Mouse (Mus musculus): ENCODE measurements at regions not wholly inside any gene's neighbourhood (a gene's known extent, or its start where the extent isn't known, plus 50 kb on each side); places are given as distances from the start of the nearest gene placed in this dataset.

- Histone ChIP-seq H3K4me2 (ENCODE audit: low read depth) (no peak overlapping the region), H3K79me2 (ENCODE audit: control insufficient read depth, insufficient read depth) (no peaks in the 10 kb centered on the region), H3K27me3 (ENCODE audit: control insufficient read depth, insufficient read depth, insufficient read length) (no peaks in the 10 kb centered on the region), H3K4me3 (no peak overlapping the region), H3ac (ENCODE audit: control insufficient read depth, insufficient read length) (no peak overlapping the region), H3K36me3 (ENCODE audit: control insufficient read depth, insufficient read depth) (no peaks in the 10 kb centered on the region)
- no peak for TF ChIP-seq MAX (IDR thresholded peaks at IDR 0.05; ENCODE audit: low read depth)
- no peak for TF ChIP-seq MYOG (IDR thresholded peaks at IDR 0.05; ENCODE audit: control insufficient read depth in 1 of 3, insufficient read depth in 1 of 3, insufficient read length in 2 of 3, low read depth in 2 of 3)
- TF ChIP-seq MYOD1 (IDR thresholded peaks at IDR 0.05; ENCODE audit: control insufficient read depth in 1 of 3, insufficient read length in 2 of 3, low read depth in 2 of 3) = no peak
- TF ChIP-seq REST (IDR thresholded peaks at IDR 0.05; ENCODE audit: insufficient read depth, insufficient read length) = no peak
- TF ChIP-seq TCF12 (IDR thresholded peaks at IDR 0.05; ENCODE audit: insufficient read depth, poor library complexity, severe bottlenecking) = no peak
- TF ChIP-seq TCF3 (IDR thresholded peaks at IDR 0.05; ENCODE audit: insufficient read length, low read depth) = no peak
- no peak for TF ChIP-seq POLR2AphosphoS2 (IDR thresholded peaks at IDR 0.05; ENCODE audit: insufficient read length, low read depth)
- TF ChIP-seq USF1 (IDR thresholded peaks at IDR 0.05; ENCODE audit: low read depth) = no peak
- no peak for TF ChIP-seq E2F4 (IDR thresholded peaks at IDR 0.05; ENCODE audit: insufficient read depth)
- no peak for TF ChIP-seq POLR2A (IDR thresholded peaks at IDR 0.05; ENCODE audit: insufficient read length, low read depth)
- no peak for TF ChIP-seq CEBPB (IDR thresholded peaks at IDR 0.05; ENCODE audit: insufficient read depth, poor library complexity, severe bottlenecking)
- no peak for TF ChIP-seq SRF (IDR thresholded peaks at IDR 0.05; ENCODE audit: control insufficient read depth, insufficient read length, low read depth)
Observed at GRCm38 (mm10) chr15:63341730-63342129, 503.2 kb downstream of the Gsdmc2 start.

GRCm38 (mm10) chr15:63340322-63341060 is 504.5 kb downstream of the Gsdmc2 start:
- Histone ChIP-seq H3K4me2 (ENCODE audit: low read depth) (peak overlapping the region; percentile 16), H3K36me3 (ENCODE audit: control insufficient read depth, insufficient read depth) (no peaks in the 10 kb centered on the region), H3K79me2 (ENCODE audit: control insufficient read depth, insufficient read depth) (no peaks in the 10 kb centered on the region), H3K27me3 (ENCODE audit: control insufficient read depth, insufficient read depth, insufficient read length) (no peaks in the 10 kb centered on the region), H3ac (ENCODE audit: control insufficient read depth, insufficient read length) (no peak overlapping the region), H3K4me3 (no peak overlapping the region)
- 0 out of 2 replicates have a peak, but pooled peaks have one; percentile 1 for TF ChIP-seq CEBPB (IDR thresholded peaks at IDR 0.05; ENCODE audit: insufficient read depth, poor library complexity, severe bottlenecking)
- no peak for TF ChIP-seq TCF3 (IDR thresholded peaks at IDR 0.05; ENCODE audit: insufficient read length, low read depth)
- TF ChIP-seq USF1 (IDR thresholded peaks at IDR 0.05; ENCODE audit: low read depth) = no peak

GRCm38 (mm10) chr15:63319666-63320065 is 525.3 kb downstream of the Gsdmc2 start:
- Histone ChIP-seq H3ac (ENCODE audit: control insufficient read depth, insufficient read length) (no peak overlapping the region), H3K79me2 (ENCODE audit: control insufficient read depth, insufficient read depth) (no peaks in the 10 kb centered on the region), H3K36me3 (ENCODE audit: control insufficient read depth, insufficient read depth) (no peaks in the 10 kb centered on the region), H3K4me3 (no peak overlapping the region), H3K4me2 (ENCODE audit: low read depth) (no peak overlapping the region), H3K27me3 (ENCODE audit: control insufficient read depth, insufficient read depth, insufficient read length) (no peaks in the 10 kb centered on the region)
- no peak for TF ChIP-seq POLR2AphosphoS2 (IDR thresholded peaks at IDR 0.05; ENCODE audit: insufficient read length, low read depth)
- TF ChIP-seq SRF (IDR thresholded peaks at IDR 0.05; ENCODE audit: control insufficient read depth, insufficient read length, low read depth) = no peak
- TF ChIP-seq MAX (IDR thresholded peaks at IDR 0.05; ENCODE audit: low read depth) = no peak
- TF ChIP-seq E2F4 (IDR thresholded peaks at IDR 0.05; ENCODE audit: insufficient read depth) = no peak
- TF ChIP-seq MYOG (IDR thresholded peaks at IDR 0.05; ENCODE audit: control insufficient read depth in 1 of 3, insufficient read depth in 1 of 3, insufficient read length in 2 of 3, low read depth in 2 of 3) = no peak
- no peak for TF ChIP-seq USF1 (IDR thresholded peaks at IDR 0.05; ENCODE audit: low read depth)
- no peak for TF ChIP-seq TCF12 (IDR thresholded peaks at IDR 0.05; ENCODE audit: insufficient read depth, poor library complexity, severe bottlenecking)
- no peak for TF ChIP-seq MYOD1 (IDR thresholded peaks at IDR 0.05; ENCODE audit: control insufficient read depth in 1 of 3, insufficient read length in 2 of 3, low read depth in 2 of 3)
- no peak for TF ChIP-seq POLR2A (IDR thresholded peaks at IDR 0.05; ENCODE audit: insufficient read length, low read depth)
- TF ChIP-seq TCF3 (IDR thresholded peaks at IDR 0.05; ENCODE audit: insufficient read length, low read depth) = no peak
- TF ChIP-seq REST (IDR thresholded peaks at IDR 0.05; ENCODE audit: insufficient read depth, insufficient read length) = no peak
- no peak for TF ChIP-seq CEBPB (IDR thresholded peaks at IDR 0.05; ENCODE audit: insufficient read depth, poor library complexity, severe bottlenecking)

GRCm38 (mm10) chr15:63310426-63310825 is 534.6 kb downstream of the Gsdmc2 start:
- Histone ChIP-seq H3K4me3 (no peak overlapping the region), H3K79me2 (ENCODE audit: control insufficient read depth, insufficient read depth) (no peaks in the 10 kb centered on the region), H3ac (ENCODE audit: control insufficient read depth, insufficient read length) (no peak overlapping the region), H3K36me3 (ENCODE audit: control insufficient read depth, insufficient read depth) (no peaks in the 10 kb centered on the region), H3K4me2 (ENCODE audit: low read depth) (no peak overlapping the region), H3K27me3 (ENCODE audit: control insufficient read depth, insufficient read depth, insufficient read length) (no peaks in the 10 kb centered on the region)
- TF ChIP-seq MYOG (IDR thresholded peaks at IDR 0.05; ENCODE audit: control insufficient read depth in 1 of 3, insufficient read depth in 1 of 3, insufficient read length in 2 of 3, low read depth in 2 of 3) = no peak
- no peak for TF ChIP-seq CEBPB (IDR thresholded peaks at IDR 0.05; ENCODE audit: insufficient read depth, poor library complexity, severe bottlenecking)

GRCm38 (mm10) chr15:63299311-63299710 is 545.7 kb downstream of the Gsdmc2 start:
- Histone ChIP-seq H3K27me3 (ENCODE audit: control insufficient read depth, insufficient read depth, insufficient read length) (no peaks in the 10 kb centered on the region), H3K36me3 (ENCODE audit: control insufficient read depth, insufficient read depth) (no peaks in the 10 kb centered on the region), H3ac (ENCODE audit: control insufficient read depth, insufficient read length) (no peak overlapping the region), H3K4me3 (no peak overlapping the region), H3K79me2 (ENCODE audit: control insufficient read depth, insufficient read depth) (no peaks in the 10 kb centered on the region), H3K4me2 (ENCODE audit: low read depth) (no peak overlapping the region)
- TF ChIP-seq MAX (IDR thresholded peaks at IDR 0.05; ENCODE audit: low read depth) = no peak
- no peak for TF ChIP-seq SRF (IDR thresholded peaks at IDR 0.05; ENCODE audit: control insufficient read depth, insufficient read length, low read depth)
- TF ChIP-seq MYOG (IDR thresholded peaks at IDR 0.05; ENCODE audit: control insufficient read depth in 1 of 3, insufficient read depth in 1 of 3, insufficient read length in 2 of 3, low read depth in 2 of 3) = no peak
- TF ChIP-seq USF1 (IDR thresholded peaks at IDR 0.05; ENCODE audit: low read depth) = no peak
- TF ChIP-seq POLR2A (IDR thresholded peaks at IDR 0.05; ENCODE audit: insufficient read length, low read depth) = no peak
- TF ChIP-seq E2F4 (IDR thresholded peaks at IDR 0.05; ENCODE audit: insufficient read depth) = no peak
- TF ChIP-seq REST (IDR thresholded peaks at IDR 0.05; ENCODE audit: insufficient read depth, insufficient read length) = no peak
- TF ChIP-seq MYOD1 (IDR thresholded peaks at IDR 0.05; ENCODE audit: control insufficient read depth in 1 of 3, insufficient read length in 2 of 3, low read depth in 2 of 3) = no peak
- no peak for TF ChIP-seq TCF12 (IDR thresholded peaks at IDR 0.05; ENCODE audit: insufficient read depth, poor library complexity, severe bottlenecking)
- no peak for TF ChIP-seq POLR2AphosphoS2 (IDR thresholded peaks at IDR 0.05; ENCODE audit: insufficient read length, low read depth)
- no peak for TF ChIP-seq CEBPB (IDR thresholded peaks at IDR 0.05; ENCODE audit: insufficient read depth, poor library complexity, severe bottlenecking)
